Mouse (Mus musculus) heart, embryonic 11.5 days (tissue): ENCODE results near the gene Zfc3h1. TPM values are rescaled to one million over a fixed set of nuclear protein-coding genes. Genes with fewer than 3 reads are reported as not detected.

Source experiments
- ATAC-seq: fragments of 200-750 bp; cut with Nextera tagmentation; replicated peaks from 2 replicates; pipeline ENCODE4 v1.8.0; 2017; ENCODE audit warnings: moderate library complexity; ENCODE audit not compliant: insufficient number of reproducible peaks, low FRiP score, low TSS enrichment
- H3K27ac ChIP-seq: fragments of 300-500 bp; sonication (generic); 2 replicates; pipeline ENCODE4 v1.5.1; 2014; ENCODE audit warnings: mild to moderate bottlenecking, low read depth, low read length
- H3K27me3 ChIP-seq: fragments of 300-500 bp; sonication (generic); 2 replicates; pipeline ENCODE4 v1.6.1; 2014; ENCODE audit warnings: mild to moderate bottlenecking, low read length, mixed read lengths; ENCODE audit not compliant: control insufficient read depth, insufficient read depth
- H3K36me3 ChIP-seq: fragments of 300-500 bp; sonication (generic); 2 replicates; pipeline ENCODE4 v1.6.1; 2014; ENCODE audit warnings: mild to moderate bottlenecking, low read length, moderate library complexity, mixed read lengths; ENCODE audit not compliant: control insufficient read depth, insufficient read depth
- H3K4me1 ChIP-seq: fragments of 300-500 bp; sonication (generic); 2 replicates; pipeline ENCODE4 v1.6.1; 2014; ENCODE audit warnings: low read length; ENCODE audit not compliant: control insufficient read depth, insufficient read depth
- H3K4me2 ChIP-seq: fragments of 300-500 bp; sonication (generic); 2 replicates; pipeline ENCODE4 v1.6.1; 2014; ENCODE audit warnings: mild to moderate bottlenecking, moderate library complexity
- H3K4me3 ChIP-seq: fragments of 300-500 bp; sonication (generic); 2 replicates; pipeline ENCODE4 v1.5.1; 2014; ENCODE audit warnings: low read depth, low read length
- H3K9ac ChIP-seq: fragments of 300-500 bp; sonication (generic); 2 replicates; pipeline ENCODE4 v1.6.1; 2014; ENCODE audit warnings: mild to moderate bottlenecking, low read depth, low read length, moderate library complexity
- H3K9me3 ChIP-seq: fragments of 300-500 bp; sonication (generic); replicated peaks from 2 replicates; pipeline ENCODE4 v1.6.1; 2016; ENCODE audit warnings: low read length; ENCODE audit not compliant: control insufficient read depth
- WGBS: fragments of 180-500 bp; shearing (Covaris S2); extraction: QIAGEN DNeasy Blood & Tissue Kit; methylation state at CpG from one replicate; pipeline ENCODE4 v1.1.7; 2014; ENCODE audit not compliant: insufficient replicate concordance; 5-methylcytosine and 5-hydroxymethylcytosine counted together
- polyA plus RNA-seq: library from polyadenylated mRNA; unstranded; fragments of >200 nt; fragmentation: Nextera tagmentation; extraction: Ambion mirVana; gene quantifications from 2 replicates; pipeline ENCODE4 v1.2.1, GENCODE M21; 2014

Zfc3h1 gene
- 19.7 and 22.8 TPM in 2 replicates for polyA plus RNA-seq

DNA sequence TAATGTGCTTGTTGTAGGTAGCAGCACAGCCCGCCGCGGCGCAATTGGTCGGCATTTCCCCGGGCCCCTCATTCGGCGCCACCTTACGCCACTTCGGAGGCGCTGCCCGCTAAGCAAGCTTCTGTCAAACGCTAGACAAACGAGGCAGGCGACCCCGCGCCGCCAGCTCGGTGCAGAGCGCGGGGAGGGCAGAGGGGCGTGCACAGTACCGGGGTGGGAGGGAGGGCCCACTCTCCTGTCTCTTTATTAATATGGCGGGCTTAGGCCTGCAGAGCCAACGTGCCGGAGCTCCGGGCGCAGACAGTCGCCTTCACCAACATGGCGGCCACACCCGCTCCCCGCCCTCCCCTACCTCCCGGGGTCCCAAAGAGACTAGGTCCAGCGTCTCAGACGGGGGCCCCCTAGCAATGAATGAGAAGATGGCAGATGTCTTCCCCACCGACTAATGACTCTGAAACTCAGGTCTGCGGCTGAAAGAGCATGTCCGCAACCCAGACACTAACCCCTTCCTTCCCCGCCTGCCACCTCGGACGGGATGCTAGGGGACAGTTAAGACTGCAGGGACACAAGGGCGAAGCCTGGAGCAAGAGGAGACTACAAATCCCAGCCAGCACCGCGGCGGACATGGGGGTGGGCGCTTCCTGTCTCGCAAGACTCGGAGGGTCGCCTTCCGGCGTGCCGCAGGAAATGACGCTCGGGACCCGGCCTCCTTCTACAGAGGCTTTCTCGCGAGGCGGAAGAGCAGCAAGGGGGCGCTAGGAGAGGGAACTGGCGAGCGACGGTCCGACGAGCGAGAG is at the start of gene Zfc3h1, which contains the start of gene Thap2:
Zfc3h1 (plus strand) TSS at position 739 of the 797 bp plus-strand sequence.
Thap2 (minus strand) TSS at position 223 of the 797 bp plus-strand sequence.
- peaks cover 11% of the 10 kb centered on the region for H3K4me1 ChIP-seq
- WGBS: under 1% methylated on average over 65 of the region's 65 CpGs
- peak within 1 kb of the TSS; percentile 90 for H3K4me3 ChIP-seq
- peak; percentile 98 for ATAC-seq
- peak within 1 kb of the TSS; percentile 83 for H3K4me2 ChIP-seq
- H3K9ac ChIP-seq: peak within 1 kb of the TSS; percentile 98
- H3K27me3 ChIP-seq: no peaks in the 10 kb centered on the region
- peak within 1 kb of the TSS; percentile 99 for H3K27ac ChIP-seq
- H3K9me3 ChIP-seq: no peaks in the 10 kb centered on the region
- H3K36me3 ChIP-seq: no peaks in the 10 kb centered on the region

- no peaks in the 10 kb centered on the region for H3K27me3 ChIP-seq
- H3K4me2 ChIP-seq: no peak overlapping the region
- no peaks in the 10 kb centered on the region for H3K9me3 ChIP-seq
- no peak overlapping the region for H3K9ac ChIP-seq
- no peak overlapping the region for H3K27ac ChIP-seq
- 71% methylated on average over 4 of the region's 4 CpGs for WGBS
- ATAC-seq: no peak
- no peak overlapping the region for H3K4me3 ChIP-seq
- H3K4me1 ChIP-seq: no peaks in the 10 kb centered on the region
- H3K36me3 ChIP-seq: no peaks in the 10 kb centered on the region
Measured at GRCm38 (mm10) chr10:115336901-115337300, 47.9 kb upstream of the Zfc3h1 start.

DNA sequence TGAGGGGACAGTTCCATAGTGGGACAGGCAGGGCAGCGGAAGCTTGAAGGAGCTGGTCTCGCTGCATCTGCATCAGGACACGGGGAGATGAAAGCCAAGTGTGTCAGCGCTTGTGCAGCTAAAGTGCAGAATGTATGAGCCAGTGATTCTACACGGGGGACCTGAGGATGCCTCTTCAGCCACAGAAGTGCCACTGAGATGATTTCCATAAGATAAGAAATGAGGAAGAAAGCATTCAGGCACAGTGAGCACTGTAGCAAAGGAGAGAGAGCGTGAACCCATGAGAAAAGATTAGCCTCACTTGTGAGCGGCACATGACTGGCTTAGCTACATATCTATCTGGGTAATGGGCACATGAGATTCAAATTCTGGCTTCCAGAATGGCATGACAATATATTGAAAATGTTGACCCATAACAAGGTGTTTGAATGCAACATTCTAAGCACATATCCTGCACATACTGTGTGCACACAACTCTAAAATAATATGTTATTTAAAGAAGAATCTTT is 44.9 kb upstream of the Zfc3h1 start:
- H3K4me3 ChIP-seq: no peak overlapping the region
- H3K27ac ChIP-seq: no peak overlapping the region
- no peaks in the 10 kb centered on the region for H3K27me3 ChIP-seq
- 0 out of 2 replicates have a peak, but pooled peaks cover 2% of the 10 kb centered on the region for H3K36me3 ChIP-seq
- H3K4me1 ChIP-seq: no peaks in the 10 kb centered on the region
- no peak overlapping the region for H3K4me2 ChIP-seq
- no peaks in the 10 kb centered on the region for H3K9me3 ChIP-seq
- 86% methylated on average over 7 of the region's 7 CpGs for WGBS
- no peak overlapping the region for H3K9ac ChIP-seq
- no peak for ATAC-seq

- no peak overlapping the region for H3K9ac ChIP-seq
- no peaks in the 10 kb centered on the region for H3K9me3 ChIP-seq
- ATAC-seq: no peak
- no peaks in the 10 kb centered on the region for H3K27me3 ChIP-seq
- H3K27ac ChIP-seq: no peak overlapping the region
- no peak overlapping the region for H3K4me3 ChIP-seq
- 82% methylated on average over 4 of the region's 4 CpGs for WGBS
- H3K4me1 ChIP-seq: no peaks in the 10 kb centered on the region
- 0 out of 2 replicates have a peak, but pooled peaks cover 5% of the 10 kb centered on the region for H3K36me3 ChIP-seq
- no peak overlapping the region for H3K4me2 ChIP-seq
Measured at GRCm38 (mm10) chr10:115342771-115343425, 41.9 kb upstream of the Zfc3h1 start.

GRCm38 (mm10) chr10:115346444-115346843 is 38.3 kb upstream of the Zfc3h1 start:
- Histone ChIP-seq H3K9ac (no peak overlapping the region), H3K27ac (no peak overlapping the region), H3K36me3 (0 out of 2 replicates have a peak, but pooled peaks cover 5% of the 10 kb centered on the region), H3K9me3 (no peaks in the 10 kb centered on the region), H3K27me3 (no peaks in the 10 kb centered on the region), H3K4me2 (no peak overlapping the region), H3K4me3 (no peak overlapping the region), H3K4me1 (no peaks in the 10 kb centered on the region)
- no peak for ATAC-seq

- 72% methylated on average over 6 of the region's 6 CpGs for WGBS
- Histone ChIP-seq H3K27me3 (no peaks in the 10 kb centered on the region), H3K4me3 (no peak overlapping the region), H3K9me3 (no peaks in the 10 kb centered on the region), H3K9ac (no peak overlapping the region), H3K27ac (no peak overlapping the region), H3K36me3 (0 out of 2 replicates have a peak, but pooled peaks cover 3% of the 10 kb centered on the region), H3K4me2 (no peak overlapping the region), H3K4me1 (no peaks in the 10 kb centered on the region)
- ATAC-seq: no peak
Measured at GRCm38 (mm10) chr10:115348131-115348530, 36.6 kb upstream of the Zfc3h1 start.

- Histone ChIP-seq H3K27me3 (no peaks in the 10 kb centered on the region), H3K36me3 (0 out of 2 replicates have a peak, but pooled peaks cover 3% of the 10 kb centered on the region), H3K4me1 (no peaks in the 10 kb centered on the region), H3K4me3 (no peak overlapping the region), H3K4me2 (no peak overlapping the region), H3K27ac (no peak overlapping the region), H3K9me3 (no peaks in the 10 kb centered on the region), H3K9ac (no peak overlapping the region)
- WGBS: 78% methylated on average over 10 of the region's 10 CpGs
- no peak for ATAC-seq
Measured at GRCm38 (mm10) chr10:115349029-115349428, 35.7 kb upstream of the Zfc3h1 start.

GRCm38 (mm10) chr10:115349509-115349908 is 35.2 kb upstream of the Zfc3h1 start:
- Histone ChIP-seq H3K4me2 (no peak overlapping the region), H3K9ac (no peak overlapping the region), H3K9me3 (no peaks in the 10 kb centered on the region), H3K4me3 (no peak overlapping the region), H3K36me3 (0 out of 2 replicates have a peak, but pooled peaks cover 3% of the 10 kb centered on the region), H3K27ac (no peak overlapping the region), H3K4me1 (no peaks in the 10 kb centered on the region), H3K27me3 (no peaks in the 10 kb centered on the region)
- WGBS: 86% methylated on average over 7 of the region's 7 CpGs
- ATAC-seq: no peak
